Mouse (Mus musculus) testis, adult 2 months (tissue): ENCODE results near the gene Crtc3.

Experiments
- CTCF ChIP-seq: fragments of 200-500 bp; IDR thresholded peaks from 2 replicates; pipeline ENCODE4 v1.5.1; 2012; ENCODE audit warnings: low read depth, mild to moderate bottlenecking, inconsistent platforms, low read length, moderate library complexity; ENCODE audit not compliant: control insufficient read depth, insufficient read depth, insufficient replicate concordance
- POLR2A ChIP-seq: fragments of 200-500 bp; IDR thresholded peaks from 2 replicates; pipeline ENCODE4 v1.6.1; 2012; ENCODE audit warnings: low read depth, mild to moderate bottlenecking, inconsistent platforms, low read length, moderate library complexity; ENCODE audit not compliant: control insufficient read depth

GRCm38 (mm10) chr7:80555146-80555545 is 133.5 kb downstream of the Crtc3 start:
- TF ChIP-seq CTCF, result no peak
- no peak for TF ChIP-seq POLR2A
